Mouse (Mus musculus): ENCODE measurements at regions not wholly inside any gene's neighbourhood (a gene's known extent, or its start where the extent isn't known, plus 50 kb on each side); places are given as distances from the start of the nearest gene placed in this dataset.

DNA sequence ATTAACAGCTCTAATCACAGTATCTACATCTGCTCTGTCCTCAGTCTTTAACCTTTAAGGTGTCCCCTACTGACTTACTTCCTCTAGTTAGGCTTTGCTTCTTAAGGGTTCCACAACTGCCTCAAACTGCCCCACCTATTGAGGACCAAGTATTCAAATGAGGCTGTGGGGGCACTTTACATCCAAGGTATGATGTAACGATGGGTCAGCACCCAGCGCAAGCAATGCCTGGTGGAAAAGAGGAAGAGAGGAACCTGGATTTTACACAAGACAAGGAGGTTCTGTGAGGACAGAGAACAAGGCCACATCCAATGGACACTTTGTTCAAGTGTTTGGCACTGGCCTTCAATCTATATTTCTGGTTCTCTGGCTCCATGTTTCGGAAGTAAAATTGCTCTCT lies 107.7 kb upstream of the Ret start:
- Histone ChIP-seq H3K36me3 (no peaks in the 10 kb centered on the region), H3K27ac (no peak overlapping the region), H3K4me3 (no peak overlapping the region), H3K27me3 (ENCODE audit: low read depth, poor library complexity, severe bottlenecking) (no peaks in the 10 kb centered on the region), H3K9me3 (replicated peaks) (no peaks in the 10 kb centered on the region), H3K4me1 (peaks cover 27% of the 10 kb centered on the region)
- no peak for DNase-seq (ENCODE audit: low spot score)
- 93% methylated on average over 3 of the region's 3 CpGs for WGBS

- WGBS: 55% methylated on average over 7 of the region's 7 CpGs
- no peak for DNase-seq (ENCODE audit: low spot score)
- H3K27me3 ChIP-seq (ENCODE audit: low read depth, poor library complexity, severe bottlenecking): no peaks in the 10 kb centered on the region
Observed at GRCm38 (mm10) chr6:118302783-118303350, 105.3 kb upstream of the Ret start.

DNA sequence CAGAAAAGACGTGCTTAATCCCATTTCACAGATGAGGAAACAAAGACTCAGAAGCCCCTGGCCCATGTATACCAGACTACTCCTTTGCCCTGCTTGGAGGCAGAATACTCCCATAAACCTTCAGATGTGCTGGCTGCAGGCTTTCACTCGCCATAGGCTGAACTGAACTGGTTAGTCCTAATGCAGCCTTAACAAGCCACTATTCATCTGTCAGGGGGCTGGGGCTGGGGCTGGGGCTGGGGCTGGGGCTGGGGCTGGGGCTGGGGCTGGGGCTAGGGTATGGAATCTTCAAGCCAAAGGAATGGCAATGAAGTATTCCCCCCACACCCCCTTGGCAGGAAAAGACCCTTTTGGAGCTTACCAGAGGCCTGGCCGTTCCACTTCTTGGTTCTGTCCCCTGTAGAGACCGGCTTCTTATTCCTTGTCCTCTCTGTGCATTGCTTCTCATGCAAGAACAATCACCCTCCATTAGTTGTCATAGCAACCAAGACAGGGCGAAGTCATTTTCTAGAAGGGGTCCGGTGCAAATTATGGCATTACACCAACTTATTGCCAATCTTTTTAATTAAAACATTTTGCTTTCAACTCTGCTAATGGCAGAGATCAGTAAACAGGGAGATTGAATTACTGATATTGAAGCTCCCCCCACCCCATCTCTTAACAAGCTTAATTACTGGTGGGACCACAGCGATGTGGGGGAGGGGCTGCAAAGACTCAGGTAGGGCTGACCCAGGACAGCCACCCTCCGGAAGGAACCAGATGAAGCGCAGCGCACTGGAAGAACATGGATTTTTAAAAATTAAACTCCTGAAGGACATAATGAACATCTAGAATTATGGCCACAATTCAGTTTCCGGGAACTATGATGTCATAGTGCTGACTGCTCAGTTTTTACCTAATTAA lies 104.6 kb upstream of the Ret start:
- Histone ChIP-seq H3K27me3 (ENCODE audit: low read depth, poor library complexity, severe bottlenecking) (no peaks in the 10 kb centered on the region), H3K27ac (no peak overlapping the region), H3K4me3 (no peak overlapping the region), H3K4me1 (peaks cover 21% of the 10 kb centered on the region), H3K9me3 (replicated peaks) (no peaks in the 10 kb centered on the region), H3K36me3 (no peaks in the 10 kb centered on the region)
- no peak for DNase-seq (ENCODE audit: low spot score)
- WGBS: 61% methylated on average over 11 of the region's 11 CpGs

More at GRCm38 (mm10) chr6:118302783-118303350, 105.3 kb upstream of the Ret start:
- peaks cover 27% of the 10 kb centered on the region for H3K4me1 ChIP-seq
- H3K4me3 ChIP-seq: no peak overlapping the region
- H3K27ac ChIP-seq: no peak overlapping the region
- no peaks in the 10 kb centered on the region for H3K36me3 ChIP-seq
- no peaks in the 10 kb centered on the region for H3K9me3 ChIP-seq (replicated peaks)

GRCm38 (mm10) chr6:118300781-118301180 lies 103.3 kb upstream of the Ret start:
- no peaks in the 10 kb centered on the region for H3K27me3 ChIP-seq (ENCODE audit: low read depth, poor library complexity, severe bottlenecking)
- H3K9me3 ChIP-seq (replicated peaks): no peaks in the 10 kb centered on the region
- peaks cover 18% of the 10 kb centered on the region for H3K4me1 ChIP-seq
- no peak overlapping the region for H3K4me3 ChIP-seq
- DNase-seq (ENCODE audit: low spot score): no peak
- WGBS: 63% methylated on average over 6 of the region's 6 CpGs
- no peaks in the 10 kb centered on the region for H3K36me3 ChIP-seq
- H3K27ac ChIP-seq: no peak overlapping the region

- Histone ChIP-seq H3K4me1 (peaks cover 19% of the 10 kb centered on the region), H3K9me3 (replicated peaks) (no peaks in the 10 kb centered on the region), H3K36me3 (no peaks in the 10 kb centered on the region), H3K27ac (no peak overlapping the region), H3K27me3 (ENCODE audit: low read depth, poor library complexity, severe bottlenecking) (no peaks in the 10 kb centered on the region), H3K4me3 (no peak overlapping the region)
- DNase-seq (ENCODE audit: low spot score): no peak
- WGBS: 90% methylated on average over 8 of the region's 8 CpGs
Observed at GRCm38 (mm10) chr6:118297576-118297975, 100.1 kb upstream of the Ret start.

- Histone ChIP-seq H3K9me3 (replicated peaks) (no peaks in the 10 kb centered on the region), H3K4me1 (peaks cover 5% of the 10 kb centered on the region; the same call in 1 of the 2 replicates), H3K27ac (no peak overlapping the region), H3K27me3 (ENCODE audit: low read depth, poor library complexity, severe bottlenecking) (no peaks in the 10 kb centered on the region), H3K4me3 (no peak overlapping the region), H3K36me3 (no peaks in the 10 kb centered on the region)
- DNase-seq (ENCODE audit: low spot score): no peak
- 85% methylated on average over 2 of the region's 2 CpGs for WGBS
Observed at GRCm38 (mm10) chr6:118293986-118294385, 96.5 kb upstream of the Ret start.

GRCm38 (mm10) chr6:118292928-118293327 lies 95.4 kb upstream of the Ret start:
- no peaks in the 10 kb centered on the region for H3K9me3 ChIP-seq (replicated peaks)
- H3K27ac ChIP-seq: no peak overlapping the region
- H3K36me3 ChIP-seq: no peaks in the 10 kb centered on the region
- H3K4me1 ChIP-seq: peaks cover 5% of the 10 kb centered on the region; the same call in 1 of the 2 replicates
- H3K27me3 ChIP-seq (ENCODE audit: low read depth, poor library complexity, severe bottlenecking): no peaks in the 10 kb centered on the region
- WGBS: 10% methylated on average over 2 of the region's 2 CpGs
- DNase-seq (ENCODE audit: low spot score): no peak
- H3K4me3 ChIP-seq: no peak overlapping the region

DNA sequence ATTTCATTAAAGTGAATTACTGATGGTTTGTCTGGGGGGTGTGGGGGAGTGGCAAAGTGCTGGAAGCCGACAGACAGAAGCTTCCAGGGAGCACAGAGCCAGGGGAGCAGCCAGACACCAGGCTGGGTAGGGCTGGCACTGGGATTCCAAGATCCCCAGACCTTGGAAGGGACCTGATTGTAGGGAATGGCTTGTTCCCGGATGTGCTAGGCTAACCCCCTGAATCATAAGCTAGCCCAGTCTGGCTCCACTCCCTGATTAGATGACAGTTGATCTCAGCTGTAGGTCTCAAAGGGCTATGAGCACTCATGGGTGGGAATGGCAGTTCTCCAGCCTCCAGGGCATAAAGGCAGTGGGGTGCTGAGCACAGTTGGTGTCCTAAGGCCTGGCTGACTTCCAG lies 94.8 kb upstream of the Ret start:
- no peaks in the 10 kb centered on the region for H3K9me3 ChIP-seq (replicated peaks)
- WGBS: 55% methylated on average over 2 of the region's 2 CpGs

DNA sequence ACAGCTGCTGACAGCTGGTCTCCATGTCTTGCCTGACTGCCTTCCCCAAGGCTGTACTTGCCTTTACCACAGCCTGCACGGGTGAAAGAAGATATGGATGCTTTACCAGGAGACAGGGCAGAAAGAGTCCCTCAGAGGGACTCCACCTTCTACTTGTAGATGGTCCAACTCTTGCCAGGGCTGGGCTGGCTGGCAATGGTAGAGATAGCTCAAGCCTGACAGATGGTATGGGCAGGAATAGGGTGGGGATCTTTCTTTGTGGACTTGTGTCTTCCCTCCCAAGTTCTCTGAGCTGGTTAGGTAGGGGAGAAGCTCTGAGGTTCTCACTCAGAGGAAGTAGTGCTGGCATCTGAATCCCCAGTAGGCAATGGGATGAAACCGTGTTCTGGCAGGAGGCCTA lies 93.9 kb upstream of the Ret start:
- no peaks in the 10 kb centered on the region for H3K27me3 ChIP-seq (ENCODE audit: low read depth, poor library complexity, severe bottlenecking)
- no peak for DNase-seq (ENCODE audit: low spot score)
- no peaks in the 10 kb centered on the region for H3K36me3 ChIP-seq
- H3K27ac ChIP-seq: no peak overlapping the region
- H3K9me3 ChIP-seq (replicated peaks): no peaks in the 10 kb centered on the region
- peaks cover 5% of the 10 kb centered on the region; the same call in 1 of the 2 replicates for H3K4me1 ChIP-seq
- no peak overlapping the region for H3K4me3 ChIP-seq
- 78% methylated on average over 2 of the region's 2 CpGs for WGBS

More for the DNA sequence above, 94.8 kb upstream of the Ret start:
- Histone ChIP-seq H3K27me3 (ENCODE audit: low read depth, poor library complexity, severe bottlenecking) (no peaks in the 10 kb centered on the region), H3K4me3 (no peak overlapping the region), H3K27ac (no peak overlapping the region), H3K4me1 (peaks cover 5% of the 10 kb centered on the region; the same call in 1 of the 2 replicates), H3K36me3 (no peaks in the 10 kb centered on the region)
- no peak for DNase-seq (ENCODE audit: low spot score)

- H3K4me3 ChIP-seq: no peak overlapping the region
- DNase-seq (ENCODE audit: low spot score): no peak
- no peaks in the 10 kb centered on the region for H3K4me1 ChIP-seq
- 88% methylated on average over 7 of the region's 7 CpGs for whole genome bisulfite sequencing
- no peaks in the 10 kb centered on the region for H3K9me3 ChIP-seq (replicated peaks)
- H3K36me3 ChIP-seq: no peaks in the 10 kb centered on the region
- no peak overlapping the region for H3K27ac ChIP-seq
- H3K27me3 ChIP-seq (ENCODE audit: low read depth, poor library complexity, severe bottlenecking): no peaks in the 10 kb centered on the region
Observed at GRCm38 (mm10) chr6:118285246-118285645, 87.7 kb upstream of the Ret start.

DNA sequence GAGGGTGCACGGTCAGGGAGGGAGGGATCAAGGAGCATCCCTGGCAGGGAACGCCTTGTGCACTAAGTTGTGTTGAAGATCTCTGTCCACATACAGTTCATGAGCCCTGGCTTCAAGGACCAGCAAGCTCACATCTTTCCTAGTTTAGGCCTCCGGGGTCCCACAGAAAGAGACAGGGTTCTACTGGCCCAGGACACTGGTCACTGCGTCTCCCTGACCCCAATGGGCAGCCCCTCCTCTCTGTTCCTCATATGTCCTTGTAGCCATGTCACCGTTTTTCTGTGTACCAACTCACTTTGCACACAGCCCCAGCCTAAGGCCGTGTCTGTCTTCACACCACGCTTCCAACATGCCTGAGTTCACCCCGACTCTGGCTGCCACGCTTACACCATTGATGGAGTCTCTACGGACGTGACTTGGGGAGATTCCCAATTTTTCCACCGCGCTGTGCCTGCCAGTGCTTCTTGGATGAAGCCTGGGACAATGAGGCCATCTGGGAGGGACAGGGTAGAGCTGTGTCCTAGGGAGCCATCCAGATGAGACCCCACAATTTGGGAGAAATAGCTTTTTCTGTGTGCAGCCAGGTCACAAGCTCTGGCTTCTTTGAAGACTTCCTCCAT lies 86.5 kb upstream of the Ret start:
- Histone ChIP-seq H3K27me3 (ENCODE audit: low read depth, poor library complexity, severe bottlenecking) (no peaks in the 10 kb centered on the region), H3K4me1 (no peaks in the 10 kb centered on the region), H3K9me3 (replicated peaks) (no peaks in the 10 kb centered on the region), H3K4me3 (no peak overlapping the region), H3K27ac (no peak overlapping the region), H3K36me3 (no peaks in the 10 kb centered on the region)
- WGBS: 90% methylated on average over 13 of the region's 13 CpGs
- no peak for DNase-seq (ENCODE audit: low spot score)

GRCm38 (mm10) chr6:118263951-118264350 lies 66.4 kb upstream of the Ret start:
- H3K4me1 ChIP-seq: peaks cover 17% of the 10 kb centered on the region
- no peak overlapping the region for H3K27ac ChIP-seq
- H3K9me3 ChIP-seq (replicated peaks): no peaks in the 10 kb centered on the region
- 19% methylated on average over 6 of the region's 6 CpGs for WGBS
- H3K27me3 ChIP-seq (ENCODE audit: low read depth, poor library complexity, severe bottlenecking): no peaks in the 10 kb centered on the region
- no peaks in the 10 kb centered on the region for H3K36me3 ChIP-seq
- no peak overlapping the region for H3K4me3 ChIP-seq
- no peak for DNase-seq (ENCODE audit: low spot score)

GRCm38 (mm10) chr6:118259881-118260280 lies 62.4 kb upstream of the Ret start:
- Histone ChIP-seq H3K36me3 (no peaks in the 10 kb centered on the region), H3K27ac (0 out of 2 replicates have a peak overlapping the region, but pooled peaks have one; percentile 14), H3K4me3 (no peak overlapping the region), H3K9me3 (replicated peaks) (no peaks in the 10 kb centered on the region), H3K4me1 (peaks cover 20% of the 10 kb centered on the region), H3K27me3 (ENCODE audit: low read depth, poor library complexity, severe bottlenecking) (no peaks in the 10 kb centered on the region)
- 81% methylated on average over 5 of the region's 5 CpGs for WGBS
- DNase-seq (ENCODE audit: low spot score): no peak

Measured in limb, embryonic 10.5 days (tissue).